7 mouse cellular contexts compared by ENCODE assay signal in the genomic region with DNA sequence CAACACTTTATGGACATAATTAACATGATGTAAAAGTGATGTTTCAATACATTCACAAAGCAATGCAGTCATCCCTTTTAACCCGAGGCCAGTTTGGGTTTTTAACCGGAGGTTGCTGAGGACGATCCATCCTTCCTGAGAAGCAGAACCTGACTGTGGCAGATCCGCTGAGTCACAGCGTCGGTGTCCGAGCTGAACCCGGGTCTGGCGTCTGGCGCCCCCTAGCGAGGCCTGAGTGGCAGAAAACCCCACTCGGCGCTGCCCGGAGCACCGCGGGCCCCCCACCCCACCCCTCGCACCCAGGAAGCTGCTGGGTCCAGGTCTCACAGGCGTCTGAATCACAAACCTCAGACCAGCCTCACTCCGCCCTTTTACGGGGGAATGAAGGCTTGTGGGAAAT. TPM values are rescaled to one million over a fixed set of nuclear protein-coding genes. Genes with fewer than 3 reads are reported as not detected.
DNase-seq lines count a peak whose midpoint lies in the region; ATAC-seq and TF ChIP-seq lines count a peak whose summit lies in the region.

No protein-coding gene starts in this region.

- peak; percentile 83 for DNase-seq in MEL (ENCODE audit: low read depth, low spot score)
- DNase-seq in cerebellum, adult 9-10 months: peak; percentile 78
- DNase-seq in gastrocnemius, adult 8-10 months (ENCODE audit: low spot score in 2 of 2): peak; percentile 47 to 52
- peak; percentile 80 for DNase-seq in kidney, adult 2 months
- DNase-seq in right cerebral cortex, postnatal 4 days: peak; percentile 73

- TF ChIP-seq POLR2A in MEL (IDR thresholded peaks at IDR 0.05; ENCODE audit: control insufficient read depth in 1 of 2, insufficient read depth in 1 of 2, low read depth in 1 of 2, low read length in 2 of 2, poor library complexity in 1 of 2): no peak
- TF ChIP-seq POLR2A in kidney, adult 2 months (IDR thresholded peaks at IDR 0.05; ENCODE audit: low read depth, low read length): no peak

- TF ChIP-seq CTCF in C2C12 (IDR thresholded peaks at IDR 0.05; ENCODE audit: control insufficient read depth, insufficient read depth, insufficient read length): peak; percentile 9
- TF ChIP-seq CTCF in MEL (IDR thresholded peaks at IDR 0.05 in 2 of 3, conservative IDR thresholded peaks at IDR 0.05 in 1 of 3; ENCODE audit: control insufficient read depth in 1 of 3, insufficient read depth in 1 of 3, low read depth in 2 of 3, low read length in 3 of 3, poor library complexity in 1 of 3, severe bottlenecking in 1 of 3): peak; percentile 45 to 69 (median 62); a peak in 5 of 6 replicates
- TF ChIP-seq CTCF in kidney, adult 2 months (conservative IDR thresholded peaks at IDR 0.05; ENCODE audit: insufficient read depth, insufficient read length, low read depth, low read length): peak; percentile 72

- peak overlapping the region; percentile 37; the same call in 1 of the 2 replicates for H3K4me2 ChIP-seq in liver, embryonic 16.5 days (ENCODE audit: low read depth, low read length)

- no peaks in the 10 kb centered on the region for H3K79me2 ChIP-seq in C2C12 (ENCODE audit: control insufficient read depth, insufficient read depth)
- H3K79me2 ChIP-seq in MEL (ENCODE audit: control insufficient read depth, insufficient read depth, low read length, poor library complexity): no peaks in the 10 kb centered on the region

- TF ChIP-seq EP300 in MEL (IDR thresholded peaks at IDR 0.05; ENCODE audit: low read depth in 1 of 2, low read length in 2 of 2): no peak

- H3K4me3 ChIP-seq in C2C12 (ENCODE audit: insufficient read depth, poor library complexity, severe bottlenecking) (no peak overlapping the region), MEL (ENCODE audit: control insufficient read depth in 1 of 2, insufficient read depth in 1 of 2, low read depth in 2 of 2, low read length in 2 of 2) (peak overlapping the region in 1 of 2 experiments; percentile 41; a peak in 2 of 4 replicates)
- H3K4me3 ChIP-seq in kidney, adult 2 months (ENCODE audit: insufficient read depth, low read depth, low read length): no peak overlapping the region
- H3K4me3 ChIP-seq in liver, embryonic 16.5 days (ENCODE audit: low read depth, low read length): no peak overlapping the region

- H3K79me3 ChIP-seq in C2C12 (ENCODE audit: low read depth): no peaks in the 10 kb centered on the region

- no peak overlapping the region for H3ac ChIP-seq in C2C12 (ENCODE audit: control insufficient read depth, insufficient read length, low read depth)

- no peaks in the 10 kb centered on the region for H3K27me3 ChIP-seq in C2C12 (ENCODE audit: control insufficient read depth, insufficient read depth, insufficient read length)
- peaks cover 2% of the 10 kb centered on the region in 2 experiments; a peak in 3 of 4 replicates for H3K27me3 ChIP-seq in MEL (ENCODE audit: control insufficient read depth in 1 of 2, insufficient read depth in 2 of 2, low read length in 2 of 2)
- no peaks in the 10 kb centered on the region for H3K27me3 ChIP-seq in kidney, adult 2 months (replicated peaks; ENCODE audit: control insufficient read depth, insufficient read depth, low read length)
- no peaks in the 10 kb centered on the region; the same call in none of the 2 replicates for H3K27me3 ChIP-seq in liver, embryonic 16.5 days (ENCODE audit: control insufficient read depth, insufficient read depth, low read depth, low read length)

- no peak overlapping the region for H3K27ac ChIP-seq in MEL (ENCODE audit: control insufficient read depth, low read depth, low read length)
- no peak overlapping the region for H3K27ac ChIP-seq in kidney, adult 2 months (ENCODE audit: insufficient read depth, low read depth, low read length)
- no peak overlapping the region for H3K27ac ChIP-seq in liver, embryonic 16.5 days (ENCODE audit: low read length)

- no peak overlapping the region; the same call in 1 of the 2 replicates for H3K9ac ChIP-seq in MEL (ENCODE audit: control insufficient read depth, low read depth, low read length, poor library complexity, severe bottlenecking)
- no peak overlapping the region for H3K9ac ChIP-seq in liver, embryonic 16.5 days (ENCODE audit: low read depth, low read length)

- TF ChIP-seq RAD21 in MEL (IDR thresholded peaks at IDR 0.05; ENCODE audit: low read depth, low read length): peak; percentile 27

- no peaks in the 10 kb centered on the region for H3K9me3 ChIP-seq in MEL (replicated peaks; ENCODE audit: insufficient read depth, low read length)
- H3K9me3 ChIP-seq in liver, embryonic 16.5 days (replicated peaks; ENCODE audit: control insufficient read depth, low read length): no peaks in the 10 kb centered on the region

- peaks cover 0 to 12% of the 10 kb centered on the region in 2 experiments; a peak in 2 of 4 replicates for H3K4me1 ChIP-seq in MEL (ENCODE audit: control insufficient read depth in 1 of 2, insufficient read depth in 2 of 2, low read length in 2 of 2)
- peaks cover 10% of the 10 kb centered on the region; the same call in 1 of the 2 replicates for H3K4me1 ChIP-seq in kidney, adult 2 months (ENCODE audit: control insufficient read depth, insufficient read depth, low read length)
- H3K4me1 ChIP-seq in liver, embryonic 16.5 days (ENCODE audit: control insufficient read depth, low read depth, low read length): no peaks in the 10 kb centered on the region

- 6% methylated on average over 20 of the region's 20 CpGs for WGBS in kidney, adult 2 months
- 3% methylated on average over 20 of the region's 20 CpGs for WGBS in liver, embryonic 16.5 days (ENCODE audit: insufficient replicate concordance)

- no peak for ATAC-seq in liver, embryonic 16.5 days (ENCODE audit: low read depth)

- no peaks in the 10 kb centered on the region for H3K36me3 ChIP-seq in C2C12 (ENCODE audit: control insufficient read depth, insufficient read depth)
- peaks cover 0 to 6% of the 10 kb centered on the region in 2 experiments; a peak in 2 of 4 replicates for H3K36me3 ChIP-seq in MEL (ENCODE audit: control insufficient read depth in 1 of 2, insufficient read depth in 2 of 2, low read length in 2 of 2)
- H3K36me3 ChIP-seq in kidney, adult 2 months (ENCODE audit: control insufficient read depth, insufficient read depth, low read length): no peaks in the 10 kb centered on the region
- H3K36me3 ChIP-seq in liver, embryonic 16.5 days (ENCODE audit: control insufficient read depth, insufficient read depth): no peaks in the 10 kb centered on the region

TF ChIP-seq in C2C12, 6 proteins besides CTCF, POLR2A, EP300 and RAD21:
- TF ChIP-seq MAX (IDR thresholded peaks at IDR 0.05) (no peak), MYOG (IDR thresholded peaks at IDR 0.05; ENCODE audit: control insufficient read depth, extremely low read depth, insufficient read length) (no peak), USF1 (IDR thresholded peaks at IDR 0.05; ENCODE audit: low read depth) (no peak), MYOD1 (IDR thresholded peaks at IDR 0.05; ENCODE audit: control insufficient read depth, insufficient read length, low read depth) (no peak), FOSL1 (IDR thresholded peaks at IDR 0.05; ENCODE audit: insufficient read depth, low read length, poor library complexity, severe bottlenecking) (no peak), CEBPB (IDR thresholded peaks at IDR 0.05; ENCODE audit: low read depth) (no peak)

TF ChIP-seq in MEL, 35 proteins besides CTCF, POLR2A, EP300 and RAD21:
- TF ChIP-seq BHLHE40 (IDR thresholded peaks at IDR 0.05; ENCODE audit: borderline replicate concordance, low read depth, low read length): no peak
- peak; percentile 64; the same call in 1 of the 2 replicates for TF ChIP-seq GABPA (IDR thresholded peaks at IDR 0.05; ENCODE audit: low read depth, low read length)
- TF ChIP-seq HCFC1 (IDR thresholded peaks at IDR 0.05; ENCODE audit: low read depth, low read length): no peak
- no peak for TF ChIP-seq MXI1 (IDR thresholded peaks at IDR 0.05; ENCODE audit: low read depth, low read length)
- no peak for TF ChIP-seq CHD1 (IDR thresholded peaks at IDR 0.05; ENCODE audit: low read depth, low read length)
- no peak for TF ChIP-seq ZC3H11A (IDR thresholded peaks at IDR 0.05; ENCODE audit: low read depth, low read length)
- no peak for TF ChIP-seq RCOR1 (IDR thresholded peaks at IDR 0.05; ENCODE audit: low read depth, low read length)
- TF ChIP-seq ETS1 (IDR thresholded peaks at IDR 0.05; ENCODE audit: low read depth, low read length): no peak
- TF ChIP-seq MEF2A (IDR thresholded peaks at IDR 0.05; ENCODE audit: extremely low read depth, insufficient replicate concordance, low read depth, low read length, poor library complexity, severe bottlenecking): no peak
- no peak for TF ChIP-seq ZKSCAN1 (IDR thresholded peaks at IDR 0.05; ENCODE audit: low read depth, low read length)
- TF ChIP-seq MAZ (IDR thresholded peaks at IDR 0.05; ENCODE audit: low read depth, low read length): peak; percentile 42; the same call in 1 of the 2 replicates

RNA-seq across cellular contexts. Expression of gene Mapt, which starts 47.0 kb away (rescaled TPM):
- polyA plus RNA-seq in C2C12 (2012; fragmentation: generic; extraction: Trizol): 2.6 TPM
- total RNA-seq in MEL (2012; rRNA removed): 0.72 and 0.89 TPM in 2 replicates
- polyA plus RNA-seq in MEL (2012; ENCODE audit: insufficient read depth in 1 of 2, insufficient read length in 2 of 2, low read depth in 1 of 2, low replicate concordance in 2 of 2, missing spikeins in 1 of 2): 1 to 10 TPM in 1 of 2 experiments, not detected in 1; 1.7 TPM
- 10 to 100 TPM; 70.3 to 90.9 (median 79.7) TPM for total RNA-seq in gastrocnemius, adult 8-10 months (2022)
- polyA plus RNA-seq in kidney, adult 2 months (2012; rRNA removed): 49.8 and 53.4 TPM in 2 replicates
- polyA plus RNA-seq in liver, embryonic 16.5 days (2015; fragmentation: Nextera tagmentation; extraction: Ambion mirVana): 0.49 and 0.53 TPM in 2 replicates

Comparison
In these comparisons a context has a peak if more than half of its experiments do, and no peak if none do; other contexts are left out.
1. CTCF ChIP-seq: peak in every context shown above with its lines; median percentile 72 in kidney, adult 2 months; 62 in MEL; 9 in C2C12.
2. RNA of gene Mapt, which starts 47.0 kb away (polyA plus RNA-seq): 49.8 to 53.4 TPM in kidney, adult 2 months; 2.6 TPM in C2C12 (single experiment), 1.7 TPM in MEL and 0.49 to 0.53 TPM in liver, embryonic 16.5 days; every median in the first group is over 10 times any median in the second.
3. Peak in every context shown above with its lines, with median percentiles within 50 percentile points of each other: DNase-seq.